In the genomic region with DNA sequence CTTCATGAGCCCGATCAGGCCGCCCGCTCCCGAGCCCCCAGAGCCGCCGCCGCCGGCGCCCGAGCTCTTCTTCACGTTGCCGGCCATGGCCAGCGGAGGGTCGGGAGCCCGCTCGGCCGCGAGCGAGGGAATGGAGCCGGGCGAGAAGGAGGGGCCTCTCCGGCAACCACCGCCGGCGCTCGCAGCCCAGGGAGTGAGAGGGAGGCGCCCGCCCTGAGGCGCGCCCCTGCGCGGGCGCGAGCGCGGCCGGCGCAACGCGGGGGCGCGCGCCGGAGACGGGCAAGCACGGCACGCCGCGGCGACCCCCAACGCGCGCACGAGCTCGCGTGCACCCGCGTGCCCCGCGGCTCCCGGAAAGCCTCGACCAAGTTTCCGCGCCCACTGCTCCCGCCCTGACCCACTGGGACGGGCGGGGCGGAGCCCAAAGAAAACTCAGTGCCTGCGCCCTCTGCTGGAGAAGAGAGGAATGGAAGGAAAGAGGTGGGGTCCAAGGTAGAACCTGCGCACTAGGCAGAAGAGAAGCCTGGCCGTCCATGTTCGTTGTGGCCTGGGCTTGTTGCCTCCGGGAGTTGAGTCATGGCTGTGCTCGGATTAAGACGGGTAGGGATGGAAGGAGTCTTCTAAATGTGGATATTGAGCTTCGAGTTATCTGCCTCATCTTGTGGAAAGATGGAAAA, we compare ENCODE assay signal across 8 mouse cellular contexts. TPM values are rescaled to one million over a fixed set of nuclear protein-coding genes. Genes with fewer than 3 reads are reported as not detected.
A peak's percentile ranks its signal among the peaks of the same experiment; 100 is the strongest.
DNase-seq lines count a peak whose midpoint lies in the region; ATAC-seq and TF ChIP-seq lines count a peak whose summit lies in the region.

A gene (minus strand): TSS at position 248 of the 677 bp plus-strand sequence.

- TF ChIP-seq CTCF in MEL (IDR thresholded peaks at IDR 0.05 in 2 of 3, conservative IDR thresholded peaks at IDR 0.05 in 1 of 3; ENCODE audit: control insufficient read depth in 1 of 3, insufficient read depth in 1 of 3, low read depth in 2 of 3, low read length in 3 of 3, poor library complexity in 1 of 3, severe bottlenecking in 1 of 3) = peak; percentile 86 to 96 (median 87)
- peak; percentile 87 for TF ChIP-seq CTCF in cerebellum, adult 2 months (IDR thresholded peaks at IDR 0.05; ENCODE audit: borderline replicate concordance, insufficient read depth, low read depth, low read length)
- peak; percentile 97 for TF ChIP-seq CTCF in forebrain, postnatal 0 days (IDR thresholded peaks at IDR 0.05; ENCODE audit: low read depth)

- WGBS in cerebellum, adult 2 months = under 1% methylated on average over 75 of the region's 76 CpGs
- WGBS in forebrain, postnatal 0 days = 3% methylated on average over 71 of the region's 76 CpGs
- WGBS in lung, embryonic 15.5 days = 1% methylated on average over 66 of the region's 76 CpGs

- peak within 1 kb of the TSS; percentile 98 for H3K27ac ChIP-seq in MEL (ENCODE audit: control insufficient read depth, low read depth, low read length)
- H3K27ac ChIP-seq in cerebellum, adult 2 months (ENCODE audit: insufficient read depth, low read length) = peak within 1 kb of the TSS; percentile 82
- H3K27ac ChIP-seq in forebrain, postnatal 0 days (ENCODE audit: low read depth, low read length) = peak within 1 kb of the TSS; percentile 92
- peak within 1 kb of the TSS; percentile 91 for H3K27ac ChIP-seq in lung, embryonic 15.5 days

- TF ChIP-seq POLR2A in MEL (IDR thresholded peaks at IDR 0.05; ENCODE audit: control insufficient read depth in 1 of 2, insufficient read depth in 1 of 2, low read depth in 1 of 2, low read length in 2 of 2, poor library complexity in 1 of 2) = peak in 1 of 2 experiments; percentile 90; a peak in 2 of 4 replicates
- peak; percentile 32; the same call in 1 of the 2 replicates for TF ChIP-seq POLR2A in cerebellum, adult 2 months (IDR thresholded peaks at IDR 0.05; ENCODE audit: borderline replicate concordance, insufficient read depth, low read length)

- peak within 1 kb of the TSS; percentile 84 to 86 for H3K4me3 ChIP-seq in MEL (ENCODE audit: control insufficient read depth in 1 of 2, insufficient read depth in 1 of 2, low read depth in 2 of 2, low read length in 2 of 2)
- H3K4me3 ChIP-seq in cerebellum, adult 2 months (replicated peaks; ENCODE audit: insufficient read depth, low read depth, low read length) = peak within 1 kb of the TSS; percentile 98
- H3K4me3 ChIP-seq in forebrain, postnatal 0 days (ENCODE audit: low read depth, low read length) = peak within 1 kb of the TSS; percentile 91
- H3K4me3 ChIP-seq in lung, embryonic 15.5 days = peak within 1 kb of the TSS; percentile 98

- H3K27me3 ChIP-seq in MEL (ENCODE audit: control insufficient read depth in 1 of 2, insufficient read depth in 2 of 2, low read length in 2 of 2) = no peaks in the 10 kb centered on the region
- no peaks in the 10 kb centered on the region for H3K27me3 ChIP-seq in cerebellum, adult 2 months (ENCODE audit: control insufficient read depth, insufficient read depth, low read length)
- no peaks in the 10 kb centered on the region for H3K27me3 ChIP-seq in forebrain, postnatal 0 days (ENCODE audit: insufficient read depth, low read length)
- H3K27me3 ChIP-seq in lung, embryonic 15.5 days = no peaks in the 10 kb centered on the region

- peak within 1 kb of the TSS; percentile 96 for H3K9ac ChIP-seq in MEL (ENCODE audit: control insufficient read depth, low read depth, low read length, poor library complexity, severe bottlenecking)
- H3K9ac ChIP-seq in forebrain, postnatal 0 days = peak within 1 kb of the TSS; percentile 92
- peak within 1 kb of the TSS; percentile 94 for H3K9ac ChIP-seq in lung, embryonic 15.5 days

- no peaks in the 10 kb centered on the region for H3K9me3 ChIP-seq in MEL (replicated peaks; ENCODE audit: insufficient read depth, low read length)
- H3K9me3 ChIP-seq in forebrain, postnatal 0 days (ENCODE audit: low read length) = no peaks in the 10 kb centered on the region
- H3K9me3 ChIP-seq in lung, embryonic 15.5 days = no peaks in the 10 kb centered on the region

- TF ChIP-seq EP300 in MEL (IDR thresholded peaks at IDR 0.05; ENCODE audit: low read depth in 1 of 2, low read length in 2 of 2) = peak in 1 of 2 experiments; percentile 44; a peak in 2 of 4 replicates

- H3K4me2 ChIP-seq in forebrain, postnatal 0 days (ENCODE audit: low read depth) = peak within 1 kb of the TSS; percentile 56
- H3K4me2 ChIP-seq in lung, embryonic 15.5 days = peak within 1 kb of the TSS; percentile 60

- peaks cover 34% of the 10 kb centered on the region for H3K79me2 ChIP-seq in MEL (ENCODE audit: control insufficient read depth, insufficient read depth, low read length, poor library complexity)

- ATAC-seq in forebrain, postnatal 0 days = peak; percentile 95
- ATAC-seq in lung, embryonic 15.5 days (ENCODE audit: borderline replicate concordance, extremely low read depth, low FRiP score, low TSS enrichment) = peak; percentile 91

- peak; percentile 25; the same call in 1 of the 2 replicates for TF ChIP-seq RAD21 in MEL (IDR thresholded peaks at IDR 0.05; ENCODE audit: low read depth, low read length)

- peak; percentile 97 for DNase-seq in MEL (ENCODE audit: low read depth, low spot score)
- DNase-seq in cerebellum, adult 2 months = peak; percentile 97 to 99
- peak; percentile 100 for DNase-seq in forebrain, postnatal 0 days
- DNase-seq in heart, postnatal 4 days = peak; percentile 100
- DNase-seq in layer of hippocampus, adult 8-10 months (ENCODE audit: low spot score in 2 of 2) = peak; percentile 98 to 100
- peak; percentile 96 for DNase-seq in ovary, adult 18-20 months (ENCODE audit: low spot score)
- peak; percentile 99 for DNase-seq in thymus, postnatal 0 days (ENCODE audit: low spot score)

- peaks cover 0 to 15% of the 10 kb centered on the region in 2 experiments; a peak in 2 of 4 replicates for H3K36me3 ChIP-seq in MEL (ENCODE audit: control insufficient read depth in 1 of 2, insufficient read depth in 2 of 2, low read length in 2 of 2)
- no peaks in the 10 kb centered on the region for H3K36me3 ChIP-seq in forebrain, postnatal 0 days (ENCODE audit: insufficient read depth)
- H3K36me3 ChIP-seq in lung, embryonic 15.5 days = no peaks in the 10 kb centered on the region

- H3K4me1 ChIP-seq in MEL (ENCODE audit: control insufficient read depth in 1 of 2, insufficient read depth in 2 of 2, low read length in 2 of 2) = peaks cover 0 to 6% of the 10 kb centered on the region in 2 experiments; a peak in 3 of 4 replicates
- H3K4me1 ChIP-seq in cerebellum, adult 2 months (ENCODE audit: control insufficient read depth, insufficient read depth, low read length) = peaks cover 9% of the 10 kb centered on the region
- H3K4me1 ChIP-seq in forebrain, postnatal 0 days (ENCODE audit: insufficient read depth) = peaks cover 5% of the 10 kb centered on the region; the same call in 1 of the 2 replicates
- H3K4me1 ChIP-seq in lung, embryonic 15.5 days = peaks cover 18% of the 10 kb centered on the region

TF ChIP-seq in MEL, 35 proteins besides CTCF, POLR2A, EP300 and RAD21 (continues in another document):
- TF ChIP-seq TBP (IDR thresholded peaks at IDR 0.05; ENCODE audit: low read depth, low read length) = peak; percentile 77
- no peak for TF ChIP-seq MEF2A (IDR thresholded peaks at IDR 0.05; ENCODE audit: extremely low read depth, insufficient replicate concordance, low read depth, low read length, poor library complexity, severe bottlenecking)
- TF ChIP-seq NRF1 (IDR thresholded peaks at IDR 0.05; ENCODE audit: insufficient read depth, low read depth, low read length, poor library complexity, severe bottlenecking) = peak; percentile 82
- peak; percentile 25 for TF ChIP-seq USF1 (IDR thresholded peaks at IDR 0.05; ENCODE audit: low read depth, low read length)
- TF ChIP-seq E2F4 (IDR thresholded peaks at IDR 0.05; ENCODE audit: borderline replicate concordance, low read depth, low read length) = no peak; the same call in 1 of the 2 replicates
- TF ChIP-seq MYC (IDR thresholded peaks at IDR 0.05; ENCODE audit: low read depth, low read length) = peak; percentile 51; the same call in 1 of the 2 replicates
- peak; percentile 36; the same call in 1 of the 2 replicates for TF ChIP-seq CHD1 (IDR thresholded peaks at IDR 0.05; ENCODE audit: low read depth, low read length)
- no peak for TF ChIP-seq TAL1 (IDR thresholded peaks at IDR 0.05; ENCODE audit: low read length)
- TF ChIP-seq ZKSCAN1 (IDR thresholded peaks at IDR 0.05; ENCODE audit: low read depth, low read length) = no peak
- TF ChIP-seq CHD2 (IDR thresholded peaks at IDR 0.05; ENCODE audit: low read length) = no peak
- no peak for TF ChIP-seq JUND (IDR thresholded peaks at IDR 0.05; ENCODE audit: low read depth, low read length)
- peak; percentile 51 for TF ChIP-seq RCOR1 (IDR thresholded peaks at IDR 0.05; ENCODE audit: low read depth, low read length)
- TF ChIP-seq NELFE (IDR thresholded peaks at IDR 0.05; ENCODE audit: low read depth, low read length) = peak; percentile 83
- no peak for TF ChIP-seq MYB (IDR thresholded peaks at IDR 0.05; ENCODE audit: low read depth, low read length)
- peak; percentile 68; the same call in 1 of the 2 replicates for TF ChIP-seq MAX (IDR thresholded peaks at IDR 0.05; ENCODE audit: low read length)
- TF ChIP-seq UBTF (IDR thresholded peaks at IDR 0.05; ENCODE audit: borderline replicate concordance, insufficient read depth, low read depth, low read length) = no peak
- TF ChIP-seq MAFK (IDR thresholded peaks at IDR 0.05; ENCODE audit: borderline replicate concordance, low read depth, low read length) = no peak
- TF ChIP-seq MXI1 (IDR thresholded peaks at IDR 0.05; ENCODE audit: low read depth, low read length) = peak; percentile 57
- TF ChIP-seq ETS1 (IDR thresholded peaks at IDR 0.05; ENCODE audit: low read depth, low read length) = peak; percentile 60; the same call in 1 of the 2 replicates
- 0 out of 2 replicates have a peak, but pooled peaks have one; percentile 53 for TF ChIP-seq BHLHE40 (IDR thresholded peaks at IDR 0.05; ENCODE audit: borderline replicate concordance, low read depth, low read length)
- peak; percentile 90 for TF ChIP-seq HCFC1 (IDR thresholded peaks at IDR 0.05; ENCODE audit: low read depth, low read length)

RNA-seq across cellular contexts. Expression of the gene that starts here (rescaled TPM):
- total RNA-seq in MEL (2012; rRNA removed) = 9.1 and 14.9 TPM in 2 replicates
- polyA plus RNA-seq in MEL (2012; ENCODE audit: insufficient read depth in 1 of 2, insufficient read length in 2 of 2, low read depth in 1 of 2, low replicate concordance in 2 of 2, missing spikeins in 1 of 2) = 10 to 100 TPM; 36.8 to 41.1 TPM
- 14.5 and 15.3 TPM in 2 replicates for polyA plus RNA-seq in cerebellum, adult 2 months (2012; rRNA removed)
- 16.0 and 24.4 TPM in 2 replicates for total RNA-seq in forebrain, postnatal 0 days (2014; rRNA removed)
- polyA plus RNA-seq in forebrain, postnatal 0 days (2015; fragmentation: Nextera tagmentation; extraction: Ambion mirVana) = 6.8 and 14.4 TPM in 2 replicates
- total RNA-seq in heart, postnatal 4 days (2021) = 10 to 100 TPM; 28.5 to 28.8 TPM
- total RNA-seq in layer of hippocampus, adult 8-10 months (2022) = 10 to 100 TPM; 58.7 to 75.3 (median 65.0) TPM
- 13.5 and 15.4 TPM in 2 replicates for polyA plus RNA-seq in lung, embryonic 15.5 days (2015; fragmentation: Nextera tagmentation; extraction: Ambion mirVana)
- polyA plus RNA-seq in thymus, postnatal 0 days (2015; fragmentation: Nextera tagmentation; extraction: Ambion mirVana) = 51.9 and 60.4 TPM in 2 replicates

Comparison
In these comparisons a context has a peak if more than half of its experiments do, and no peak if none do; other contexts are left out.
1. Peak in every context shown above with its lines: DNase-seq, ATAC-seq, H3K4me3 ChIP-seq and H3K27ac ChIP-seq.